Mouse (Mus musculus) cerebellum, postnatal 25 days (tissue): ENCODE measurements at regions not wholly inside any gene's neighbourhood (a gene's known extent, or its start where the extent isn't known, plus 50 kb on each side); places are given as distances from the start of the nearest gene placed in this dataset.

Experiments used
- DNase-seq, 2 experiments: peaks; one replicate each; pipeline ENCODE4 v3.0.0; 2021; ENCODE audit warnings: mixed read lengths in 2 of 2

DNA sequence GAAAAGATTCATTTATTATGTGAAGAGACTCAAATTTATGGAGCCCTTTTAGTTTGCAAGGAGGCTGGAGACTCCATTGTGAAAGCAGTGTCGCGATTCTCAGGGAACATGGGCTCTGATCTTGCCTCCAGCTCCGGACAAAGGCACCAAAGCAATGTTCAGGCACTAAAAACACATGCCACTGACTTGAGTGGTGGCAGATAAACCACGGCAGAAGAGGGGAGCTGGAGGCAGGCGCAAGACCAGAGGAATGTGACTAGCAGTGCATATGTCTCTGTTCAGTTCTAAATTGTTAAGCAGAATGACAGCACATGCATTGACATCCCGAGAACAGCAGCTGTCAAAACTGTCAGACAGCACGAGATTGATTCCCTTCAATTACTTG lies 98.5 kb upstream of the Trp63 start:
- no peak for DNase-seq

DNA sequence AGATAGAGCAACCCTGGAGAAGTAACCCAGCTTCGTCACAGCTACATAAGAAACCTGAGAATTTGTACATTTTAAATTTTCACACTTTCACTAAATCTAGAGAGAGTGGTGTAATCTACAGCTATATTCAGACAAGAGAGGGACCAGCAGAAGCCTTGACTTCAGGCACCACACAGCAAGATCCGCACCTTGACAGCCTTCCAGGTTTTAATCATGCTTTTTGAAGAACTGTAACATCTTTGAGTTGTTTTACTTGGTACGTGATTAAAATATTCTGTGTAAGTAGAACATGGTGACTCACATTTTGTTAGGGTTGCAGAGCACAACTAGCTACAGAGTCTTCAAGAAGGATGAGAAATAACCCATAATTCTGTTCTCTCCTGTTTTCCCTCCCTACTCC lies 97.6 kb upstream of the Trp63 start:
- no peak for DNase-seq

DNA sequence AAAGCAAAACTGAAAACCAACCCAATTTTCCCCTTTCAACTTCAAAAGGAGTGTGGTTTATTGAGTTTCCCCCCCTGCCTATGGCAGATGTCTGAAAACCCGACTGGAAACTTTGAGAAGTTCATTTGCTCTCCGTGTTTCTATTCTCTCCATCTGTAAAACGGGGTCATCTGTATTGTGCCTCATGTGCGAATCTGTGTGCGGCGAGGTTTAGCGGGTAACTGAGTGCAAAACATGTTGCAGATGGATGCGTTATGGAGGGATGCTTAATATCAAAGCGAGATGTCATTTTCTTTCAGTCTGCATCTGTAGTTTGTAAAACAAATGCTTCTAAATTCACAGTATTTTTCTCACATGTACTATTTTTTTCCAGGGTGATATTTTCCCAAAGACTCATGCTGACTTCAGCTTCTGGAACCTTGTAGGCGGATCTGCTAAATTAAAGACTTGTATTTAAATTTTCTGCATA lies 95.7 kb upstream of the Trp63 start:
- DNase-seq: no peak

DNA sequence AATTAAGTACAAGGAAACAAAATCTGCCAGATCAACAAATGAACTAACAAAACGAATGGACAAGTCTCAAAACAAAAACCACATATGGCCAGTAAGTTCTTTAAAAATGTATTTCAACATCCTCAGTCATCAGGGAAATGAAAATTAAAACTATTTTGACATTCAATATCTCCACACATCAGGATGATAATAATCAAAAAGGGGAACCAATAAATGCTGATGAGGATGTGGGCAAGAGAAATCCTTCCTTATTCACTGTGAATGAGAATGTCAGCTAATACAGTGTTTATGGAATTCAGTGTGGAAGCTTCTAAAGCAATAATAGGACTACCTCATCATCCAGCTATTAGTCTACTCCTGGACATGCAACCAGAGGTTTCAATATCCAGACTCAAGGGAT lies 86.1 kb upstream of the Trp63 start:
- DNase-seq: no peak

DNA sequence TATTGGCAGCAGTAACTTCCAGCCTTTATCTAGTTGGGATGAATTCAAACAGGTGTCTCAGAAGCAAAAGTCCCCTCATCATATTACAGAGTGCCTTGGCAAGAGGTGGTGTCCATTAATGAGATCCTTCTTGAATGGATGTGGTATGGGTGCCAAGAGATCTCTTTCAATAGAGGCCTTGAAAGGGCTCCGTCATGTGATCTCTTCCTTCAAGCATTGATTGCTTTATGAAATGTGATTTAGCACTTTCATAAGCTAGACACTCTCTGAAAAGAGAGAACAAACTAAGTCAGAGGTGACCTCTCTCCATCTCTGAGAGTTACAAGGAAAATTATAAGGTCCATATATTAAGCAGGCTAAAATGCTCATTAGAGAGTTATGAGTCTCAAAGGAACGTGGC lies 80.4 kb upstream of the Trp63 start:
- DNase-seq: no peak

DNA sequence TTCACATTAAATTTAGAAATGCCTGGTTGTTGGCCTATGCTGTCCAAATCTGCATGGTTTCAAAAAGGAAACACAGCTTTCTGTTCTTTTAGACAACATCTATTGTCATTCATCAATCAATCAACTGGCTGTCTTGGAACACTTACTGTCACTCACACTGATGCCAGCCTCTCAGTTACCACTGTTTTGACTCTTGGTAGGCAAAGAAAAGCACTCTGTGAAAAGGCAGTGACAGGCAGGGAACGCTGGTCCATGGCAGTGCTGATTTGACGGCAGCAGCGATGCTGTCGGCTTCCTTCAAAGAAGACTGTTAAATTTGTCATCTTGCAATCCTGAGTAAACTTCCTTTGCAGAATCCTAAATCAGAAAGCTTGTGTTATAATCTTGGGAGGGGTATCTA lies 68.3 kb upstream of the Trp63 start:
- no peak for DNase-seq

DNA sequence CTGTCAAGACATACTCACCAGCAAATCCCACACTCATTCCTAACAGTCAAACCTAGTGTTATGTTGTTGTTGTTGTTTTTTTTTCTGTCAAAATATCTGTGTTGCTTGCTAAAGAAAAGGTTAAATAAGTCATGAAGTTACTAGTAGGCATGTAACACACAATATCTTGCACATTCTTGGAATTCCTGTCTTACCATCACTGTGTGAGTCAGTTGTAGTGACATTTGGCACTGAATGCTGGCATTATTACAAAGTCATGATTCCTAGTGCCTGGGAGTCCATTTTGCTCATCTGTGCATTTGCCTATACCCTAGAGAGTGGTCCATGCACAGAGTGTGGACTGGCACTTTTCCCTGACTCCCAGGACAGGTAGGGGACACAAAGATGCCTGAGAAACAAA lies 67.9 kb upstream of the Trp63 start:
- DNase-seq: no peak

DNA sequence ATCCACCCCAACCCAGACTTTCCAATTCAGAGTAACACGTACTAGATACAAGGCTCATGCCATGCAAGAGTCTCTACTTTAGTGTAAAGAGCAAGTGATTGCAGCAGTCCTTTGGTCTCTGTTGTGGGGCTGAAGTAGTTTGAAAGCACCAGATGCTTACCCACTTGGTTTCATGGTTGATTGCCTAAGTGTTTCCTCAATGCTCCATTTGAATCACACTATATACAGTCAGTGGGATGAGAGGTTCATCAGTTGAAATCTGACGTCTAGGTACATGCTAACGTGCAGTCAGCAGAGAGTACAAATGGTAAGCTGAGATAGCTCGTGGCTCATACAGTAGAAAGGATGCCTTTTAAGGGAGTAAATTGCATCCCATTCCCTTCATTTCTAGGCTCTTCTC lies 64.7 kb upstream of the Trp63 start:
- DNase-seq: no peak

DNA sequence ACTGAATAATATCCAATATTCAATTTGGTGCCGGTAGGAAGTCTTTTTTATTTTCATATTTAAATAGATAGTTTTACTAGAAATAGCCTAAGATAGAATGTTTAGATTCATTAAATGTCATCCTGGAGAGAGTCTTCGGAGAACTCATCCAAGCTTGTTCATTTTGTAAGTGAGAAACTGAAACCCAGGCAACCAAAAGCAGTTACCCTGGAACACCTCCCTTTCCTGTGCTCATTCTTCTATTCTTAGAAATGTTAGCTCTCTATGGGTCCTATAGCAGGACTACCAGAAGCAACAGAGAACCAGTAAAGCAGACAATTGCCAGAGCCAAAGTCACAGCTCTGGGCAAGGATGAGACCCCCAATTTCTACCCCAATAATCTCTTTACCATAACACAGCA lies 60.9 kb upstream of the Trp63 start:
- no peak for DNase-seq

DNA sequence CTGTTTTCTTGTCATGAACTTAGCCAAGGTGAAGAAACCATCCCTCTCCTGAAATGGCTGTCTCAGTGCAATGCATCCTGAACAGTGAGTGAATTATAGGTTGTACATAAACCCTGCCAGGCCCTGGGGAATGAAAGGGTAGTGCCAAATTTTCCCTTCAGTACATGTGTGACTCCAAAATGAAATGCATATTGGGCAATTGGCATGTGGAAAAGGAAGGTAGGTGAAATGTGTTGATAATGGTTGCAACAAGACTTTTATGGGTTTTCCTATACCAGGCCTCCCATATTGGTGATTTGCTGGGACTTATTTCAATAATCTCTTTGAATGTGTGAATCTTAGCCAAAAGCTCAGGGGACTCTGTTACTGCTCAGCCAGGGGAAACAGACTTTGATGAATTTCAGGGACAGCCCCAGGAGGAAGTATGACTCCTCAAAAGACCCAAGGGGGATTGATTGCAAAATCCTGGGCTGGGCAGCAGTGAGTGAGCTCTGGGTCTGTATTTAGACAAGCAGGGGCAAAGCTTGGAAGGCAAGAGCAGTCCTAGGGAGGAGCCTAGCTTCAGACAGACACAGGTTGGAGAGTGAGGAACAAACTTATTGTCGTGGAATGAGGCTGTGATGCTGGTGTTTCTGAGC lies 59.5 kb upstream of the Trp63 start:
- DNase-seq: no peak

DNA sequence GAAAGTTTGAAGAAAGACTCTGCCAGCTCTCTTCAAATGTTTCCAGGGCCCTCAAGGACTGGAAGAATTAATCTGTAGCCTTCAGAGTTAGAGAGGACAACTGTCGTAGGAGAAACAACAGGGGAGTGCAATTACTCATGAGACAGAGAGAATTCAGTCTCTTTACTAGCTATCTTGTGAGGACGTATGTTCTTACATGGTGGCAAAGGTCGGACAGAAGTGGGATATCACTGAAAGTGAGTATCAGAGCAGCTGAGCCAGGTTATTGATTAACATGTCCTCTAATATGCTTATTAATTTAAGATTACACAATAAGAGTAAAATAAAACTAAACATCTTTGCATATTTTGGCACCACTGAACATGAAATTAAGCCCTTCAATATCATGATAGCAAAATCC lies 53.8 kb upstream of the Trp63 start:
- DNase-seq: no peak

DNA sequence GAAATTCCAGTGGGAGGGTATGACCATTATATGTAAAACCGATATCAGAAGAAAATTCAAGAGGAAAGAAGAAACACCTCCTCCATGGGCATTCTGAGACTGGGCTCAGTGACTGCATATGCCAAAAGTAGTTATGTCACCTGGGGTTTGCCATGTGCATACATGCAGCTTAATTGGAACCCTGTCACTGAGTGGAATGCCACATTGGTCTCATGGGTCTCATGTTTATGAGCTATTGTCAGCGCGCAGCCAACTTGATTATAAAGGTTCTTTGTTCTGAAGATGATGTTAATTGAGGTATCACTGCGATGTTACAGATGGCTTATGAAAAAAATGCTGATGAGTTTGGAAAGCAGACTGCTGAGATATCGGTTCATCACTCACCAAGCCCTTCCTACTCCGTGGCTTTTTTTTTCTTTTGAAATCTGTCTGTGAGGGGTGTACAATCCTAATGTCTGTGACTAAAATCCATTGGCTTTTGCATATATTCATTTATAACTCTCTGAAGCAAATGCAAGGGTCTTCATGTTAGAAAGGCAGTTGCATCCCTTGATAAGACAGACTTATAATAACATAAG lies 52.3 kb upstream of the Trp63 start:
- DNase-seq: no peak
